Mouse (Mus musculus) adrenal gland, postnatal 10 days (tissue): Measurements from ENCODE around the gene Olfr166. TPM values are rescaled to one million over a fixed set of nuclear protein-coding genes. Genes with fewer than 3 reads are reported as not detected.
"Not testable (repeated sequence)": the region's sequence is repeated elsewhere in the genome, so short reads cannot be mapped to it uniquely, and the experiment has no call there.

Experiments
- DNase-seq: peaks from one replicate; pipeline ENCODE4 v3.0.0; 2021; ENCODE audit warnings: mixed read lengths
- long read RNA-seq, 2 experiments: library from polyadenylated mRNA; stranded (forward); transcript quantifications; one replicate each; pipeline ENCODE4 v2.0.0; 2021
- total RNA-seq, 2 experiments: library from RNA; stranded (reverse); gene quantifications; 2 replicates each; pipeline ENCODE4 v1.2.3; 2021

Gene Olfr166
- not detected for total RNA-seq
- long read RNA-seq, experiment 1: 0 reads
- long read RNA-seq, experiment 2: 0 reads

- no peak for DNase-seq
Measured at GRCm38 (mm10) chr16:19483394-19483793, at the start of gene Olfr166. Gene Olfr166 (plus strand): TSS chr16:19483694.

- DNase-seq: not testable (repeated sequence)
Measured at GRCm38 (mm10) chr16:19458741-19459140, 24.8 kb upstream of the Olfr166 start.

GRCm38 (mm10) chr16:19464365-19464764 lies 19.1 kb upstream of the Olfr166 start:
- no peak for DNase-seq

- DNase-seq: no peak
Measured at GRCm38 (mm10) chr16:19522166-19522565, 38.7 kb downstream of the Olfr166 start, which contains the start of gene Olfr167. Gene Olfr167 (minus strand): TSS chr16:19522266.

- DNase-seq: no peak
Measured at GRCm38 (mm10) chr16:19535455-19535854, 52.0 kb downstream of the Olfr166 start, which contains the start of gene Olfr168. Gene Olfr168 (minus strand): TSS chr16:19535555.

Other genes starting within 250 kb of the Olfr166 start
- not detected for gene Olfr164, start 169.6 kb upstream of the Olfr166 start, total RNA-seq
- gene Olfr165, start 60.6 kb upstream of the Olfr166 start, total RNA-seq: not detected
- not detected for gene Olfr167, start 38.6 kb downstream of the Olfr166 start, total RNA-seq
- not detected for gene Olfr168, start 51.9 kb downstream of the Olfr166 start, total RNA-seq
- not detected for gene Olfr169, start 88.1 kb downstream of the Olfr166 start, total RNA-seq
- not detected for gene Olfr170, start 128.2 kb downstream of the Olfr166 start, total RNA-seq
- gene Olfr171, start 146.2 kb downstream of the Olfr166 start, total RNA-seq: not detected
- gene Lamp3, start 222.7 kb downstream of the Olfr166 start, total RNA-seq: not detected